Mouse (Mus musculus) kidney, postnatal 36 days (tissue): ENCODE measurements around the gene Gm21173.
"Not testable (repeated sequence)": the region's sequence is repeated elsewhere in the genome, so short reads cannot be mapped to it uniquely, and the experiment has no call there.

Source experiments
- DNase-seq, 2 experiments: peaks; one replicate each; pipeline ENCODE4 v3.0.0; 2021 to 2022; ENCODE audit warnings: mixed read lengths in 2 of 2

Gene Gm21173

GRCm38 (mm10) chrY:76761300-76761699 lies at the start of gene Gm21173:
TSS of gene Gm21173 (plus strand) at chrY:76761600.
- DNase-seq: not testable (repeated sequence)
